Comparison of ENCODE assay signal across 8 mouse cellular contexts in the genomic region with DNA sequence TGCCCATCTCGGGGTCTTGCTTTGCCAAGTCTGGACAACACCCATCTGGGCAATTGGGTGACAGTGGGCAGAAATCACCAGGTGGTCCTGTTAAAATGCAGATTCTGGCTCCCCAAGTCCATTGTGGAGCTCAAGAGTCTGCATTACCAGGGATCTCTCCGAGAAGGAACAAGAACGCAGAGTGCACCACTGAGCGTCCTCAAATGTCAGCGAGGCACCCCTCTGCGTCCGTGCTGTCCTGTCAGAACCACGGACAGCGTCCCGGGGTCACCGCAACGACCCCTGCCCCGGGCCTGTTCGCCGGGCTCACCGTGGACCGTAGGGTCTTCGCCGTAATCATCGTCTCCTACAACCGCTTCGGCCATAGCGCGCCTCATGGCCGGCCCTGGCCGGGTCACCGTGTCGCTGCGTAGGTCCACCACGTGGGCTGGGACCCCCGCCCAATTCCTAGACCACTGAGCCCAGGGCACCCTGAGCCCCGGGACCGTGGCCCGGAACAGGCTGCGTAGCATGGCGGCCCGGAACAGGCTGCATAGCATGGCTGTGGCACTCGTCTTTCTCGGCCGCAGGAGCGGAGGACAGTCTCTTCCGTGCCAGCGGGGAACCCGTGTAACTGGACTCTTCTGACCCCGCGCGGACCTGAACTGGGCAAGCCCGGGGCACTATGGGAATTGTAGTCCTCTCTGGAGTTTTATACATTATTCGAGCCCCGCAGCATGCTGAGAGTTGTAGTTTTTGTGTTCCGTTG. TPM values are rescaled to one million over a fixed set of nuclear protein-coding genes. Genes with fewer than 3 reads are reported as not detected.
DNase-seq lines count a peak whose midpoint lies in the region; ATAC-seq and TF ChIP-seq lines count a peak whose summit lies in the region.

Gene Tha1 (minus strand): TSS at position 621 of the 748 bp plus-strand sequence.

- intact Hi-C loops in left cerebral cortex, adult 2 months (cut with DNase I), result loop anchor here (10.0 kb wide), 1 partner anchor 352 kb away; no protein-coding TSS in a partner anchor

- peak; percentile 62 for ATAC-seq in common myeloid progenitor, adult 5-6 weeks (replicated peaks; ENCODE audit: low read depth, poor library complexity, severe bottlenecking)
- no peak for ATAC-seq in erythroid progenitor cell, adult 5-6 weeks (replicated peaks; ENCODE audit: low FRiP score, poor library complexity, severe bottlenecking)

- TF ChIP-seq CTCF in left cerebral cortex, adult 2 months (IDR thresholded peaks at IDR 0.05), result no peak

- peak within 1 kb of the TSS; percentile 95 for H3K4me3 ChIP-seq in left cerebral cortex, adult 2 months

- peak within 1 kb of the TSS; percentile 84 for H3K27ac ChIP-seq in left cerebral cortex, adult 2 months

- DNase-seq in adrenal gland, adult 18-20 months (ENCODE audit: low spot score in 2 of 2), result peak; percentile 74 to 77
- peak; percentile 80 for DNase-seq in gastrocnemius, postnatal 25 days
- DNase-seq in induced T-regulatory cell, adult 2 months (ENCODE audit: low read depth), result peak; percentile 72
- peak; percentile 76 to 79 for DNase-seq in left cerebral cortex, adult 2 months (ENCODE audit: extremely low spot score in 1 of 2, low spot score in 2 of 2)
- peak; percentile 86 to 88 for DNase-seq in lung, postnatal 4 days
- peak; percentile 75 for DNase-seq in right cerebral cortex, postnatal 25 days

RNA-seq across cellular contexts. Expression of gene Tha1, which starts in this region (rescaled TPM):
- total RNA-seq in adrenal gland, adult 18-20 months (2021), result 10 to 100 TPM in 1 of 2 experiments, 1 to 10 TPM in 1; 9.4 to 13.0 TPM
- 5.4 and 6.0 TPM in 2 replicates for total RNA-seq in common myeloid progenitor, adult 5-6 weeks (2017)
- 1 to 10 TPM; 4.7 to 6.1 TPM for total RNA-seq in gastrocnemius, postnatal 25 days (2021)
- 1 to 10 TPM; 4.7 to 5.4 TPM for total RNA-seq in left cerebral cortex, adult 2 months (2021)
- 0.42 TPM in 1 of 2 replicates, not detected in the other for total RNA-seq in erythroid progenitor cell, adult 5-6 weeks (2015; ENCODE audit: low replicate concordance)
- total RNA-seq in erythroid progenitor cell, adult 5-6 weeks (2017; ENCODE audit: low replicate concordance), result 1.8 and 3.3 TPM in 2 replicates
